Mouse (Mus musculus): ENCODE measurements around the gene Tdrd7. TPM values are rescaled to one million over a fixed set of nuclear protein-coding genes. Genes with fewer than 3 reads are reported as not detected.

Gene Tdrd7
- total RNA-seq, 2 experiments from 2014 or later = 9.1 to 9.4 TPM

Other genes starting within 250 kb of the Tdrd7 start
- under 1 TPM; 0.51 to 0.77 TPM for gene Aldh1b1, start 166.3 kb upstream of the Tdrd7 start, total RNA-seq (2021)
- not detected for gene Igfbpl1, start 138.4 kb upstream of the Tdrd7 start, total RNA-seq (2021)
- not detected for gene Stra6l, start 116.7 kb upstream of the Tdrd7 start, total RNA-seq (2021)
- not detected for gene Ccdc180, start 75.0 kb upstream of the Tdrd7 start, total RNA-seq (2021)
- gene Tmod1, start 73.6 kb downstream of the Tdrd7 start, total RNA-seq (2021) = 100 to 1,000 TPM; 205 to 220 TPM
- gene Ncbp1, start 173.3 kb downstream of the Tdrd7 start, total RNA-seq (2021) = 10 to 100 TPM; 13.0 to 13.2 TPM
- gene Tstd2, start 173.4 kb downstream of the Tdrd7 start, total RNA-seq (2021) = 10 to 100 TPM; 10.2 to 10.7 TPM
- 1 to 10 TPM; 5.4 to 7.7 TPM for gene Xpa, start 231.0 kb downstream of the Tdrd7 start, total RNA-seq (2021)